Mouse (Mus musculus): ENCODE measurements around the gene Spred3.

- TF ChIP-seq GATA2 (IDR thresholded peaks at IDR 0.05; ENCODE audit: borderline replicate concordance, low read depth, low read length) (no peak), CTCF (IDR thresholded peaks at IDR 0.05; ENCODE audit: low read depth, low read length) (no peak), POLR2AphosphoS5 (IDR thresholded peaks at IDR 0.05; ENCODE audit: insufficient replicate concordance, low read depth, low read length) (no peak), TAL1 (conservative IDR thresholded peaks at IDR 0.05; ENCODE audit: low read depth, low read length) (no peak)
Measured at GRCm38 (mm10) chr7:29168791-29169230, 1.4 kb downstream of the Spred3 start.

Measured in G1E (cell line).